Mouse (Mus musculus) liver, adult 2 months (tissue): Measurements from ENCODE around the gene Dop1a. TPM values are rescaled to one million over a fixed set of nuclear protein-coding genes. Genes with fewer than 3 reads are reported as not detected.
A peak's percentile ranks its signal among the peaks of the same experiment; 100 is the strongest.

Source experiments
- DNase-seq: peaks from one replicate; pipeline ENCODE4 v3.0.0-alpha.2; 2011; ENCODE audit warnings: low read depth, low spot score; ENCODE audit errors: extremely low read depth
- H3K27ac ChIP-seq: fragments of 200-500 bp; replicated peaks from 2 replicates; pipeline ENCODE4 v1.5.1; 2012; ENCODE audit warnings: low read depth, mild to moderate bottlenecking, control low read depth, inconsistent platforms, low read length; ENCODE audit not compliant: insufficient read depth
- H3K27me3 ChIP-seq: fragments of 200-500 bp; 2 replicates; pipeline ENCODE4 v1.6.1; 2012; ENCODE audit warnings: mild to moderate bottlenecking, moderate library complexity, low read length, inconsistent platforms; ENCODE audit not compliant: control insufficient read depth, insufficient read depth
- H3K36me3 ChIP-seq: fragments of 200-500 bp; 2 replicates; pipeline ENCODE4 v1.6.1; 2012; ENCODE audit warnings: low read length, inconsistent platforms; ENCODE audit not compliant: control insufficient read depth, insufficient read depth
- H3K4me1 ChIP-seq: fragments of 200-500 bp; 2 replicates; pipeline ENCODE4 v1.6.1; 2011; ENCODE audit warnings: low read length; ENCODE audit not compliant: control insufficient read depth, insufficient read depth
- H3K4me3 ChIP-seq: fragments of 200-500 bp; 2 replicates; pipeline ENCODE4 v1.5.1; 2011; ENCODE audit warnings: low read depth, mild to moderate bottlenecking, control low read depth, low read length, moderate library complexity; ENCODE audit not compliant: insufficient read depth
- H3K79me2 ChIP-seq: fragments of 200-500 bp; 2 replicates; pipeline ENCODE4 v1.6.1; 2012; ENCODE audit warnings: inconsistent platforms, mild to moderate bottlenecking, low read length, moderate library complexity; ENCODE audit not compliant: control insufficient read depth, insufficient read depth
- H3K9ac ChIP-seq: fragments of 200-500 bp; 2 replicates; pipeline ENCODE4 v1.6.1; 2012; ENCODE audit warnings: low read depth, mild to moderate bottlenecking, control low read depth, inconsistent platforms, low read length
- CTCF ChIP-seq: fragments of 200-500 bp; IDR thresholded peaks from 2 replicates; pipeline ENCODE4 v1.5.1; 2011; ENCODE audit warnings: low read depth, low read length, control low read depth
- POLR2A ChIP-seq: fragments of 200-500 bp; IDR thresholded peaks from 2 replicates; pipeline ENCODE4 v1.6.1; 2011; ENCODE audit warnings: low read length, control low read depth; ENCODE audit not compliant: insufficient read depth; ENCODE audit errors: extremely low read depth
- WGBS: fragments of 180-500 bp; shearing (Covaris S2); methylation state at CpG from one replicate; pipeline ENCODE4 v1.1.7; 2018; 5-methylcytosine and 5-hydroxymethylcytosine counted together
- polyA plus RNA-seq: library from polyadenylated mRNA; depleted of rRNA; stranded (reverse); fragments of >200 nt; gene quantifications from 2 replicates; pipeline ENCODE4 v1.2.3, GENCODE M21; 2012
- total RNA-seq: library from RNA; depleted of rRNA; stranded (reverse); fragments of >200 nt; gene quantifications from 2 replicates; pipeline ENCODE4 v1.2.3, GENCODE M21; 2014

The Dop1a gene
- total and polyA plus RNA-seq, 2 experiments = 5.9 to 25.9 TPM

DNA sequence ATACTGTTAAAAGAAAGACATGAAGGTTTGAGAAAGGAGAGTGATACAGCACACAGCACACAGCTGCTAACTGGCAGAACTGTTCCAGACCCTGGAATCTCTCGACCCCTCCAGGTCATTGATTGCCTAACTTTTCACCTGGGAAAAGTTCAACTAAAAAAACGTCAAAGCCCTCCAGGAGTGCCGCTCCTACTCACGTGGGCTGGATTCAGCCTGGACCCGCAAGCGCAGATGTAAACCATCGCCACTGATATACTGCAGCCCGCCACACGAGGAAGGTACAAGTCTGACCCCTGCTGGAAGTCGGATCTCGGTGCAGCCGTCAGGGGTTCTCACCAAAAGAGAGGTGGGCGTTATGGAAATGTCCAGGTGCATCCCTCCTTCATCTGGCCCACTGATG is 15.3 kb upstream of the Dop1a start:
- no peak for TF ChIP-seq POLR2A
- peak; percentile 92 for TF ChIP-seq CTCF
- peaks cover 3% of the 10 kb centered on the region; the same call in 1 of the 2 replicates for H3K4me1 ChIP-seq
- H3K79me2 ChIP-seq = no peaks in the 10 kb centered on the region
- no peaks in the 10 kb centered on the region for H3K27me3 ChIP-seq
- no peak overlapping the region for H3K4me3 ChIP-seq
- DNase-seq = no peak
- no peaks in the 10 kb centered on the region for H3K36me3 ChIP-seq
- 3% methylated on average over 13 of the region's 13 CpGs for WGBS
- no peak overlapping the region for H3K9ac ChIP-seq
- H3K27ac ChIP-seq = no peak overlapping the region

- no peak overlapping the region for H3K9ac ChIP-seq
- no peak overlapping the region for H3K4me3 ChIP-seq
- H3K27me3 ChIP-seq = no peaks in the 10 kb centered on the region
- no peak overlapping the region for H3K27ac ChIP-seq
- peaks cover 3% of the 10 kb centered on the region; the same call in 1 of the 2 replicates for H3K4me1 ChIP-seq
- TF ChIP-seq CTCF (no peak), POLR2A (no peak)
- 73% methylated on average over 3 of the region's 3 CpGs for WGBS
- no peaks in the 10 kb centered on the region for H3K36me3 ChIP-seq
- DNase-seq = no peak
- H3K79me2 ChIP-seq = no peaks in the 10 kb centered on the region
Observed at GRCm38 (mm10) chr9:86453626-86454025, 13.3 kb upstream of the Dop1a start.

- WGBS = 2% methylated on average over 70 of the region's 70 CpGs
- no peak for TF ChIP-seq POLR2A
- peak; percentile 90 for TF ChIP-seq CTCF
- DNase-seq = peak; percentile 66
- Histone ChIP-seq H3K4me3 (peak within 1 kb of the TSS; percentile 59), H3K4me1 (peaks cover 7% of the 10 kb centered on the region; the same call in 1 of the 2 replicates), H3K79me2 (peaks cover 8% of the 10 kb centered on the region), H3K27me3 (no peaks in the 10 kb centered on the region), H3K36me3 (no peaks in the 10 kb centered on the region), H3K9ac (peak within 1 kb of the TSS; percentile 77), H3K27ac (peak within 1 kb of the TSS; percentile 32)
Observed at GRCm38 (mm10) chr9:86464151-86465105, 2.5 kb upstream of the Dop1a start, which contains the start of gene Ube2cbp. Ube2cbp (minus strand) TSS chr9:86464950.

GRCm38 (mm10) chr9:86475956-86476355 is 9.0 kb downstream of the Dop1a start:
- Histone ChIP-seq H3K4me1 (no peaks in the 10 kb centered on the region; the same call in 1 of the 2 replicates), H3K27me3 (no peaks in the 10 kb centered on the region), H3K9ac (no peak overlapping the region), H3K79me2 (peaks cover 11% of the 10 kb centered on the region; the same call in 1 of the 2 replicates), H3K27ac (no peak overlapping the region), H3K4me3 (no peak overlapping the region), H3K36me3 (no peaks in the 10 kb centered on the region)
- 94% methylated on average over 4 of the region's 4 CpGs for WGBS
- DNase-seq = no peak
- TF ChIP-seq CTCF (no peak), POLR2A (no peak)

- DNase-seq = peak; percentile 12
- 63% methylated on average over 5 of the region's 5 CpGs for WGBS
- no peak overlapping the region for H3K27ac ChIP-seq
Observed at GRCm38 (mm10) chr9:86476763-86477162, 9.8 kb downstream of the Dop1a start.

More at GRCm38 (mm10) chr9:86476763-86477162, 9.8 kb downstream of the Dop1a start:
- no peak overlapping the region for H3K9ac ChIP-seq
- no peak overlapping the region for H3K4me3 ChIP-seq
- no peak for TF ChIP-seq POLR2A
- TF ChIP-seq CTCF = no peak
- no peaks in the 10 kb centered on the region for H3K27me3 ChIP-seq
- H3K79me2 ChIP-seq = peaks cover 11% of the 10 kb centered on the region; the same call in 1 of the 2 replicates
- no peaks in the 10 kb centered on the region; the same call in 1 of the 2 replicates for H3K4me1 ChIP-seq
- no peaks in the 10 kb centered on the region for H3K36me3 ChIP-seq
